Mouse (Mus musculus) olfactory bulb, adult 2 months (tissue): ENCODE results near the gene Drosha.

Experiments
- CTCF ChIP-seq: fragments of 200-500 bp; IDR thresholded peaks from 2 replicates; pipeline ENCODE4 v1.5.1; 2012; ENCODE audit warnings: low read depth, mild to moderate bottlenecking, low read length, moderate library complexity; ENCODE audit not compliant: insufficient read depth
- POLR2A ChIP-seq: fragments of 200-500 bp; IDR thresholded peaks from 2 replicates; pipeline ENCODE4 v1.6.1; 2012; ENCODE audit warnings: mild to moderate bottlenecking, low read depth, low read length, moderate library complexity; ENCODE audit not compliant: insufficient read depth

GRCm38 (mm10) chr15:12825408-12825807 is 793 bp downstream of the Drosha start:
- TF ChIP-seq CTCF (no peak), POLR2A (no peak)
